Mouse (Mus musculus) midbrain, embryonic 13.5 days (tissue): ENCODE results near the gene Fabp3. TPM values are rescaled to one million over a fixed set of nuclear protein-coding genes. Genes with fewer than 3 reads are reported as not detected.

ENCODE experiments used
- ATAC-seq: fragments of 200-750 bp; cut with Nextera tagmentation; 2 replicates; pipeline ENCODE4 v1.8.0; 2017; ENCODE audit warnings: mild to moderate bottlenecking, moderate TSS enrichment, moderate library complexity
- H3K27ac ChIP-seq: fragments of 300-500 bp; sonication (generic); 2 replicates; pipeline ENCODE4 v1.5.1; 2015; ENCODE audit warnings: inconsistent platforms, mild to moderate bottlenecking, moderate library complexity
- H3K27me3 ChIP-seq: fragments of 300-500 bp; sonication (generic); 2 replicates; pipeline ENCODE4 v1.6.1; 2015; ENCODE audit warnings: mild to moderate bottlenecking, inconsistent platforms
- H3K36me3 ChIP-seq: fragments of 300-500 bp; sonication (generic); 2 replicates; pipeline ENCODE4 v1.6.1; 2015; ENCODE audit warnings: mild to moderate bottlenecking, inconsistent platforms
- H3K4me1 ChIP-seq: fragments of 300-500 bp; sonication (generic); replicated peaks from 2 replicates; pipeline ENCODE4 v1.6.1; 2015; ENCODE audit warnings: inconsistent platforms
- H3K4me2 ChIP-seq: fragments of 300-500 bp; sonication (generic); replicated peaks from 2 replicates; pipeline ENCODE4 v1.6.1; 2015; ENCODE audit warnings: moderate library complexity, mild to moderate bottlenecking, inconsistent platforms
- H3K4me3 ChIP-seq: fragments of 300-500 bp; sonication (generic); replicated peaks from 2 replicates; pipeline ENCODE4 v1.5.1; 2015; ENCODE audit warnings: mild to moderate bottlenecking, inconsistent platforms
- H3K9ac ChIP-seq: fragments of 300-500 bp; sonication (generic); replicated peaks from 2 replicates; pipeline ENCODE4 v1.6.1; 2015; ENCODE audit warnings: mild to moderate bottlenecking, inconsistent platforms
- H3K9me3 ChIP-seq: fragments of 300-500 bp; sonication (generic); 2 replicates; pipeline ENCODE4 v1.6.1; 2016; ENCODE audit warnings: mild to moderate bottlenecking, inconsistent platforms
- WGBS: fragments of 180-500 bp; shearing (Covaris S2); methylation state at CpG from one replicate; pipeline ENCODE4 v1.1.7; 2015; 5-methylcytosine and 5-hydroxymethylcytosine counted together
- polyA plus RNA-seq: library from polyadenylated mRNA; unstranded; fragments of >200 nt; fragmentation: Nextera tagmentation; extraction: Ambion mirVana; gene quantifications from 2 replicates; pipeline ENCODE4 v1.2.1, GENCODE M21; 2015

The Fabp3 gene
- polyA plus RNA-seq, 1 experiment from 2014 or later = 103 TPM

DNA sequence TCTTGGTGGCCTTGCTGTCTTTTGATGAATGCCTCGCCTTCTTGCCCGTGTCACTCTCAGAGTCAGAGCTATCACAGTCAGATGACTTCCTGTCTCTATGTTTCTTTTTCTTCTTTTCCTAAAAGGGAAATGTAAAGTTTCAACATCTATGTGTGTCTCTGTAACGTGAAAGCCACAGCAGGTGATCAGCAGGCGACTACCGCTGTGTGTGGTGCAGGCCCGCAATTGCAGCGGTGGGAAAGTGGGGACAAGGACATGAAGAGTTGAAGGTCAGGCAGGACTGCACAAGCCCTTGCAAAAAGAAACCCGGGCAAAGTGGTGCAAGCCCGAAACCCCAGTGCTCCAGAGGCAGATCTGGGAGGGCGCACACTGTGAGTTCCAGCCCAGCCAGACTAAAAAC lies 8.3 kb downstream of the Fabp3 start:
- no peaks in the 10 kb centered on the region for H3K4me1 ChIP-seq
- no peak overlapping the region for H3K27ac ChIP-seq
- WGBS = 83% methylated on average over 10 of the region's 10 CpGs
- no peaks in the 10 kb centered on the region for H3K27me3 ChIP-seq
- no peak overlapping the region for H3K4me2 ChIP-seq
- H3K9ac ChIP-seq = no peak overlapping the region
- no peak overlapping the region for H3K4me3 ChIP-seq
- no peaks in the 10 kb centered on the region for H3K9me3 ChIP-seq
- no peak for ATAC-seq
- H3K36me3 ChIP-seq = peaks cover 81% of the 10 kb centered on the region

GRCm38 (mm10) chr4:130318122-130318521 lies 9.7 kb downstream of the Fabp3 start:
- no peak for ATAC-seq
- Histone ChIP-seq H3K27ac (no peak overlapping the region), H3K4me1 (no peaks in the 10 kb centered on the region), H3K9ac (no peak overlapping the region), H3K4me2 (no peak overlapping the region), H3K9me3 (no peaks in the 10 kb centered on the region), H3K27me3 (no peaks in the 10 kb centered on the region), H3K4me3 (no peak overlapping the region), H3K36me3 (peaks cover 87% of the 10 kb centered on the region)
- 70% methylated on average over 3 of the region's 3 CpGs for whole genome bisulfite sequencing

GRCm38 (mm10) chr4:130319564-130319963 lies 11.2 kb downstream of the Fabp3 start:
- no peak for ATAC-seq
- Histone ChIP-seq H3K9ac (no peak overlapping the region), H3K4me1 (no peaks in the 10 kb centered on the region), H3K36me3 (peaks cover 87% of the 10 kb centered on the region), H3K27ac (no peak overlapping the region), H3K4me3 (no peak overlapping the region), H3K4me2 (no peak overlapping the region), H3K27me3 (no peaks in the 10 kb centered on the region), H3K9me3 (no peaks in the 10 kb centered on the region)
- WGBS = 86% methylated on average over 7 of the region's 7 CpGs

DNA sequence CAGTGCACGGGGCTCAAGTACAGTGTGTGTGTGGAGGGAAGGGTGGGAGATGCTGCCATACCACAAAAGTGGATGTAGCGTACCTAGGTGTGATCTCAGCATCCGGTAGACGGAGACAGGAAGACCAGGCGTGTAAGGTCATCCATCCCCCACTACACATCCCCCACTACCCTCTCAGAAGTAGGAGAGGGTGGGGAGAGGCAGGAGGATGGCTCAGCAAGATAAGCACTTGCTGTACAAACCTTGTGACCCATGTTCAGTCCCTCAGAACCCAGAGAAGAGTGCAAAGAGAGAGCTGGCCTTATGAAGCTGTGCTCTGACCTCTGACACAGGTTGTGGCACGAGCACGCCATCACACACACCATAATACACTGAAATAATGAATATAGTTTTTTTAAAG lies 13.2 kb downstream of the Fabp3 start:
- 96% methylated on average over 7 of the region's 7 CpGs for WGBS
- ATAC-seq = no peak
- Histone ChIP-seq H3K36me3 (peaks cover 86% of the 10 kb centered on the region), H3K27me3 (no peaks in the 10 kb centered on the region), H3K4me2 (no peak overlapping the region), H3K9me3 (no peaks in the 10 kb centered on the region), H3K4me3 (no peak overlapping the region), H3K27ac (no peak overlapping the region), H3K4me1 (no peaks in the 10 kb centered on the region), H3K9ac (no peak overlapping the region)

DNA sequence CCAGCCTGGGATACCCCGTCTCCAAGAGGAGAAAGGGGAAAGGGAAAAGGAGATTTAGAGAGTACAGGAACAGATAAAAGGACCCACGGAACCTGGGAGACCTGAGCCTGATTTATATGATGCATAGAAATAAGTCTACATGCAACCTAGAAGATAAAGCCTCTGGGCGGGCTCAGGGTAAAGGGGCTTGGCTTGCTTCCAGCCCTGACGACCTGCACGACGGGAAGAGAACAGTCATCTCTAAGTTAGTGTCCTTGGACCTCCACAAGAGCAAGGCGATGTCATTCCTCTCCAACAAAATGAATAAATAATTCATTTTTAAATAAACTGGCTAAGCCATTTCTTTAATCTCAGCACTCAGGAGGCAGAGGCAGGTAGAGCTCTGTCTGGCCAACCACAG lies 14.2 kb downstream of the Fabp3 start:
- WGBS = 95% methylated on average over 7 of the region's 7 CpGs
- Histone ChIP-seq H3K4me2 (no peak overlapping the region), H3K4me1 (no peaks in the 10 kb centered on the region), H3K27me3 (no peaks in the 10 kb centered on the region), H3K27ac (no peak overlapping the region), H3K4me3 (no peak overlapping the region), H3K9ac (no peak overlapping the region), H3K36me3 (peaks cover 87% of the 10 kb centered on the region), H3K9me3 (no peaks in the 10 kb centered on the region)
- no peak for ATAC-seq

DNA sequence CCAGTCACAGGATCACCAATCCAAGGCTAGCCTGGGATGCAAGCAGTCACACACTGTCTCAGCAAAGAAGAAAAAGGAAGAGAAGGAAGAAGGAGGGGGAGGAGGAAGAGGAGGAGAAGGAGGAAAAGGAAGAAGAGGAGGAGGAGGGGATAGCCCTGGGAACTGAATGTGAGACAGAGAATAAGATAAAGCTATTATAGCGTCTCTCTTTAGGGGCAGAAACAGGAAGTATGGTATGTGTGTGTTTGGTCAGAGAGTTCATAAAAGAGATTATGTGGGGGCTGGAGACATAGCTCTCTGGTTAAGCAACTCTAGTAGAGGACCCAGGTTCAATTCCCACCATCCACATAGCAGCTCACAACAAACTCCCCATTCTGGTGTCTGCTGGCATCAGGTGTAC lies 14.8 kb downstream of the Fabp3 start:
- no peak overlapping the region for H3K4me2 ChIP-seq
- WGBS = 85% methylated on average over 1 of the region's 1 CpGs
- no peaks in the 10 kb centered on the region for H3K4me1 ChIP-seq
- ATAC-seq = no peak
- no peak overlapping the region for H3K4me3 ChIP-seq
- no peak overlapping the region for H3K27ac ChIP-seq
- peaks cover 91% of the 10 kb centered on the region for H3K36me3 ChIP-seq
- no peaks in the 10 kb centered on the region for H3K9me3 ChIP-seq
- H3K27me3 ChIP-seq = no peaks in the 10 kb centered on the region
- no peak overlapping the region for H3K9ac ChIP-seq

DNA sequence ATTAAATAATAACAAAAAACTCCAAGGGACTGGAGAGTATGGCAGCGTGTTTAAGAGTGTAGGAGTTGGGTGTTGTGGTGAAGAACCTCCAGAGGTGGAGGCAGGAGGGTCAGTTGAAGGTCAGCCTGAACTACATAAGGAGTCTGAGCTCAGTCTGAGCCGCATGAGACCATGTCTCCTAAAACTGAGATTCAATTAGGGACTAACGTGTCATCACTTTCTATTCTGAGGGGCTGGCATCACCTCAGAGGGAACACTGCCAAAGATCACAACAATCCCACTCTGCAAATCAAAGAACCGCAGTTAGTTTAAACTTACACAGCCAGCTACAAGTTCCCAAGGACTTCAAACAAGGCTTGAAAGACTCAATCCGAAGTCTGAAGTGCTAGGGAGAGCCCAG lies 15.2 kb downstream of the Fabp3 start:
- Histone ChIP-seq H3K4me1 (no peaks in the 10 kb centered on the region), H3K4me3 (no peak overlapping the region), H3K4me2 (no peak overlapping the region), H3K36me3 (peaks cover 92% of the 10 kb centered on the region), H3K27me3 (no peaks in the 10 kb centered on the region), H3K27ac (no peak overlapping the region), H3K9me3 (no peaks in the 10 kb centered on the region), H3K9ac (no peak overlapping the region)
- ATAC-seq = no peak
- WGBS = 81% methylated on average over 5 of the region's 5 CpGs

GRCm38 (mm10) chr4:130325446-130325845 lies 17.1 kb downstream of the Fabp3 start:
- no peak for ATAC-seq
- H3K4me2 ChIP-seq = no peak overlapping the region

DNA sequence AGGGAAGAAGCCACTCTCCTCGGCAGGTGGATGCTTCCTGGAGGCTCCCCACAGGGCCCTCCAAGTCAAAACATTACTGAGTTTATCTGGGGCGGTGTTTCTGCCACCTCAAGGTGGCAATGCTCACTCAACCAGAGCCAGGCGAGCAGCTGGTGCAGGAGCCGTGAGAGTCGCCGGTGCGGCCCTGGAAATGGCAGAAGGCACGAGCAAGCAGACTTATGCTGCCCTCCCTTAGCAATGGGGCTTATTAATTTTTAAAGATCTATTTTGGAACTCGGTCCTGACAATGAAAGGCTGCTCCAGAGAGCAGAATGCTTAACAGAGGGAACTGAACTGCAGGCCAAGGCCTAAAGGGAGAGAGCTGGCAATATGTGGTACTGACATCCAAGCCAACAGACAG lies 19.0 kb downstream of the Fabp3 start:
- no peak for ATAC-seq
- Histone ChIP-seq H3K9me3 (no peaks in the 10 kb centered on the region), H3K27me3 (no peaks in the 10 kb centered on the region), H3K4me3 (no peak overlapping the region), H3K9ac (no peak overlapping the region), H3K4me1 (no peaks in the 10 kb centered on the region), H3K27ac (no peak overlapping the region), H3K36me3 (peaks cover 76% of the 10 kb centered on the region), H3K4me2 (no peak overlapping the region)
- 87% methylated on average over 9 of the region's 9 CpGs for WGBS

More at GRCm38 (mm10) chr4:130325446-130325845, 17.1 kb downstream of the Fabp3 start:
- H3K9ac ChIP-seq = no peak overlapping the region
- H3K4me3 ChIP-seq = no peak overlapping the region
- 91% methylated on average over 2 of the region's 2 CpGs for WGBS
- H3K36me3 ChIP-seq = peaks cover 83% of the 10 kb centered on the region
- H3K27me3 ChIP-seq = no peaks in the 10 kb centered on the region
- no peak overlapping the region for H3K27ac ChIP-seq
- H3K4me1 ChIP-seq = no peaks in the 10 kb centered on the region
- no peaks in the 10 kb centered on the region for H3K9me3 ChIP-seq

DNA sequence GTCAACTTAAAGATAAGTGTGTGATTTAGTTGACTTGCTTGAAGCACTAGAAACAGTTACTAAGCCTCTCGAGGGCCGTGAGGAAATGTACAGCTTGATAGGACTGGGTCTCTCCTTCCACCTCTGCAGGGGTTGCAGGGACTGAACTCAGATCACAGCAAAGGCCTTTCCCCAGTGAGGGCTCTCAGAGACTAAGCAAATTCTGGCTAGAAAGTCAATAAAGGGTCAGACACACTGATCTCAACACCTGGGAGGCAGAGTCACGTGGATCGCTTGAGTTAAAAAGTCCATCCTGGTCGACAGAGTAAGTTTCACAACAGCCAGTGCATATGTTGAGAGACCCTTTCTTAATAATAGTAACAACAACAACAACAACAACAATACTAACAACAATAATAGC lies 27.5 kb downstream of the Fabp3 start:
- 93% methylated on average over 5 of the region's 5 CpGs for WGBS
- Histone ChIP-seq H3K4me1 (no peaks in the 10 kb centered on the region), H3K27ac (no peak overlapping the region), H3K9ac (no peak overlapping the region), H3K9me3 (no peaks in the 10 kb centered on the region), H3K4me2 (no peak overlapping the region), H3K27me3 (no peaks in the 10 kb centered on the region), H3K4me3 (no peak overlapping the region), H3K36me3 (peaks cover 57% of the 10 kb centered on the region)
- no peak for ATAC-seq

- 28% methylated on average over 4 of the region's 4 CpGs for WGBS
- Histone ChIP-seq H3K9me3 (no peaks in the 10 kb centered on the region), H3K9ac (no peak overlapping the region), H3K4me1 (0 out of 2 replicates have a peak, but pooled peaks cover 4% of the 10 kb centered on the region), H3K4me2 (no peak overlapping the region), H3K36me3 (peaks cover 43% of the 10 kb centered on the region), H3K27ac (no peak overlapping the region), H3K27me3 (no peaks in the 10 kb centered on the region), H3K4me3 (no peak overlapping the region)
- ATAC-seq = 0 out of 2 replicates have a peak, but pooled peaks have one; percentile 43
These were observed 33.3 kb downstream of the Fabp3 start for GRCm38 (mm10) chr4:130341691-130342090.

GRCm38 (mm10) chr4:130349666-130350065 lies 41.3 kb downstream of the Fabp3 start:
- no peak overlapping the region for H3K4me3 ChIP-seq
- peaks cover 75% of the 10 kb centered on the region for H3K36me3 ChIP-seq
- no peaks in the 10 kb centered on the region for H3K27me3 ChIP-seq
- H3K4me1 ChIP-seq = no peaks in the 10 kb centered on the region
- ATAC-seq = no peak
- H3K4me2 ChIP-seq = no peak overlapping the region
- H3K9ac ChIP-seq = no peak overlapping the region
- H3K9me3 ChIP-seq = no peaks in the 10 kb centered on the region
- H3K27ac ChIP-seq = no peak overlapping the region
- 96% methylated on average over 6 of the region's 6 CpGs for WGBS

GRCm38 (mm10) chr4:130350690-130351422 lies 42.5 kb downstream of the Fabp3 start:
- no peak overlapping the region for H3K4me2 ChIP-seq
- no peak overlapping the region for H3K9ac ChIP-seq
- WGBS = 87% methylated on average over 16 of the region's 16 CpGs
- no peaks in the 10 kb centered on the region for H3K9me3 ChIP-seq
- peaks cover 70% of the 10 kb centered on the region for H3K36me3 ChIP-seq
- no peak overlapping the region for H3K4me3 ChIP-seq
- no peak overlapping the region for H3K27ac ChIP-seq
- no peaks in the 10 kb centered on the region for H3K4me1 ChIP-seq
- ATAC-seq = no peak
- H3K27me3 ChIP-seq = no peaks in the 10 kb centered on the region
